Mouse (Mus musculus) ES-Bruce4 (cell line): Measurements from ENCODE around the gene Tlnrd1.

Experiments
- CTCF ChIP-seq: IDR thresholded peaks from one replicate; pipeline ENCODE4 v1.8.1; 2011; ENCODE audit warnings: low read depth, low read length
- EP300 ChIP-seq: IDR thresholded peaks from 2 replicates; pipeline ENCODE4 v1.6.1; 2011; ENCODE audit warnings: low read depth, low read length; ENCODE audit not compliant: insufficient read depth
- POLR2A ChIP-seq: IDR thresholded peaks from one replicate; pipeline ENCODE4 v1.8.1; 2011; ENCODE audit warnings: low read length; ENCODE audit not compliant: insufficient read depth

GRCm38 (mm10) chr7:83838525-83839224 lies 45.4 kb downstream of the Tlnrd1 start:
- no peak for TF ChIP-seq EP300
- TF ChIP-seq CTCF: no peak
- TF ChIP-seq POLR2A: no peak
